11 mouse cellular contexts compared by ENCODE assay signal in genomic region chr1:136946404-136946803, GRCm38 (mm10). TPM values are rescaled to one million over a fixed set of nuclear protein-coding genes. Genes with fewer than 3 reads are reported as not detected.
DNase-seq lines count a peak whose midpoint lies in the region; ATAC-seq and TF ChIP-seq lines count a peak whose summit lies in the region.
"Had no signal": no experiment of that assay in that cellular context is flagged by ENCODE, and none has a peak within 500 bp of the region (broad histone marks: within the 10 kb centered on the region; RNA-seq: fewer than 3 reads in every experiment).

No protein-coding gene starts in this region.

- peaks cover 3% of the 10 kb centered on the region; the same call in 1 of the 2 replicates for H3K4me1 ChIP-seq in liver, adult 2 months (ENCODE audit: control insufficient read depth, insufficient read depth, low read length)
- peaks cover 32% of the 10 kb centered on the region for H3K4me1 ChIP-seq in limb, embryonic 13.5 days
- H3K4me1 ChIP-seq in stomach, embryonic 14.5 days (ENCODE audit: control insufficient read depth, insufficient read depth, low read length) = 0 out of 2 replicates have a peak, but pooled peaks cover 4% of the 10 kb centered on the region

- peak; percentile 61 for DNase-seq in embryo, embryonic 10.5 days (ENCODE audit: low spot score)
- DNase-seq in embryo, embryonic 10 days (ENCODE audit: low spot score) = no peak
- no peak for DNase-seq in liver, adult 2 months (ENCODE audit: extremely low read depth, low read depth, low spot score)
- no peak for DNase-seq in liver
- no peak for DNase-seq in urinary bladder, adult 2 months (ENCODE audit: low spot score)
- no peak for DNase-seq in retina, embryonic 14.5 days (ENCODE audit: low spot score)
- DNase-seq: adrenal gland, postnatal 25 days; cerebellum, adult 9-10 months had no signal

- H3K36me3 ChIP-seq in liver, adult 2 months (ENCODE audit: control insufficient read depth, insufficient read depth, low read length) = peaks cover 25% of the 10 kb centered on the region
- no peaks in the 10 kb centered on the region for H3K36me3 ChIP-seq in limb, embryonic 13.5 days
- H3K36me3 ChIP-seq in stomach, embryonic 14.5 days (ENCODE audit: control insufficient read depth, insufficient read depth, low read length) = no peaks in the 10 kb centered on the region

- peak overlapping the region; percentile 91 for H3K9ac ChIP-seq in liver, adult 2 months (ENCODE audit: low read depth, low read length)
- no peak overlapping the region for H3K9ac ChIP-seq in limb, embryonic 13.5 days
- H3K9ac ChIP-seq in stomach, embryonic 14.5 days (replicated peaks; ENCODE audit: low read depth, low read length) = no peak overlapping the region

- ATAC-seq in limb, embryonic 13.5 days (ENCODE audit: low FRiP score, low read depth) = no peak
- no peak for ATAC-seq in stomach, embryonic 14.5 days (ENCODE audit: insufficient number of reproducible peaks, insufficient read depth, low FRiP score, low read depth)
- ATAC-seq: forebrain, embryonic 16.5 days had no signal

- H3K27ac ChIP-seq in liver, adult 2 months (replicated peaks; ENCODE audit: insufficient read depth, low read depth, low read length) = peak overlapping the region; percentile 98
- H3K27ac ChIP-seq in limb, embryonic 13.5 days = no peak overlapping the region
- no peak overlapping the region for H3K27ac ChIP-seq in stomach, embryonic 14.5 days (ENCODE audit: low read length)

- no peak for TF ChIP-seq CTCF in liver, adult 2 months (IDR thresholded peaks at IDR 0.05; ENCODE audit: low read depth, low read length)

- H3K79me2 ChIP-seq in liver, adult 2 months (ENCODE audit: control insufficient read depth, insufficient read depth, low read length) = peaks cover 17% of the 10 kb centered on the region; the same call in 1 of the 2 replicates

- peak overlapping the region; percentile 93; the same call in 1 of the 2 replicates for H3K4me2 ChIP-seq in limb, embryonic 13.5 days (replicated peaks)
- H3K4me2 ChIP-seq in stomach, embryonic 14.5 days (replicated peaks; ENCODE audit: low read depth, low read length) = peak overlapping the region; percentile 87; the same call in 1 of the 2 replicates

- H3K27me3 ChIP-seq in liver, adult 2 months (ENCODE audit: control insufficient read depth, insufficient read depth, low read length) = no peaks in the 10 kb centered on the region
- peaks cover 83% of the 10 kb centered on the region for H3K27me3 ChIP-seq in limb, embryonic 13.5 days
- peaks cover 35% of the 10 kb centered on the region for H3K27me3 ChIP-seq in stomach, embryonic 14.5 days (ENCODE audit: control insufficient read depth, insufficient read depth, low read length)

- TF ChIP-seq POLR2A in liver, adult 2 months (IDR thresholded peaks at IDR 0.05; ENCODE audit: extremely low read depth, insufficient read depth, low read length) = no peak

- WGBS in liver, adult 2 months = 3% methylated on average over 8 of the region's 8 CpGs
- 2% methylated on average over 8 of the region's 8 CpGs for WGBS in limb, embryonic 13.5 days
- WGBS in stomach, embryonic 14.5 days = 4% methylated on average over 8 of the region's 8 CpGs

- H3K4me3 ChIP-seq in liver, adult 2 months (ENCODE audit: insufficient read depth, low read depth, low read length) = peak overlapping the region; percentile 84
- 0 out of 2 replicates have a peak overlapping the region, but pooled peaks have one; percentile 54 for H3K4me3 ChIP-seq in limb, embryonic 13.5 days
- H3K4me3 ChIP-seq in stomach, embryonic 14.5 days (ENCODE audit: low read depth, low read length) = peak overlapping the region; percentile 39; the same call in 1 of the 2 replicates

- H3K9me3 ChIP-seq in limb, embryonic 13.5 days = no peaks in the 10 kb centered on the region
- H3K9me3 ChIP-seq in stomach, embryonic 14.5 days (ENCODE audit: control insufficient read depth, low read depth, low read length) = no peaks in the 10 kb centered on the region

RNA-seq across cellular contexts. Expression of gene Nr5a2, which starts 13.8 kb away (rescaled TPM):
- total RNA-seq in liver, adult 2 months (2014; rRNA removed) = 37.7 and 41.5 TPM in 2 replicates
- polyA plus RNA-seq in liver, adult 2 months (2012; rRNA removed) = 21.4 and 24.0 TPM in 2 replicates
- 0.31 and 1.2 TPM in 2 replicates for polyA plus RNA-seq in limb, embryonic 13.5 days (2015; fragmentation: Nextera tagmentation; extraction: Ambion mirVana)
- polyA plus RNA-seq in stomach, embryonic 14.5 days (2014; fragmentation: Nextera tagmentation; extraction: Ambion mirVana) = 1.4 and 3.5 TPM in 2 replicates
- 1.1 and 1.3 TPM in 2 replicates for polyA plus RNA-seq in urinary bladder, adult 2 months (2012; rRNA removed)
